Mouse (Mus musculus): ENCODE measurements around the gene Gpr25.

The Gpr25 gene

GRCm38 (mm10) chr1:136234595-136235092, 26.0 kb downstream of the Gpr25 start:
- in situ Hi-C loops (cut with MboI; ENCODE audit: unreplicated experiment in 2 of 2): no loop called here

DNA sequence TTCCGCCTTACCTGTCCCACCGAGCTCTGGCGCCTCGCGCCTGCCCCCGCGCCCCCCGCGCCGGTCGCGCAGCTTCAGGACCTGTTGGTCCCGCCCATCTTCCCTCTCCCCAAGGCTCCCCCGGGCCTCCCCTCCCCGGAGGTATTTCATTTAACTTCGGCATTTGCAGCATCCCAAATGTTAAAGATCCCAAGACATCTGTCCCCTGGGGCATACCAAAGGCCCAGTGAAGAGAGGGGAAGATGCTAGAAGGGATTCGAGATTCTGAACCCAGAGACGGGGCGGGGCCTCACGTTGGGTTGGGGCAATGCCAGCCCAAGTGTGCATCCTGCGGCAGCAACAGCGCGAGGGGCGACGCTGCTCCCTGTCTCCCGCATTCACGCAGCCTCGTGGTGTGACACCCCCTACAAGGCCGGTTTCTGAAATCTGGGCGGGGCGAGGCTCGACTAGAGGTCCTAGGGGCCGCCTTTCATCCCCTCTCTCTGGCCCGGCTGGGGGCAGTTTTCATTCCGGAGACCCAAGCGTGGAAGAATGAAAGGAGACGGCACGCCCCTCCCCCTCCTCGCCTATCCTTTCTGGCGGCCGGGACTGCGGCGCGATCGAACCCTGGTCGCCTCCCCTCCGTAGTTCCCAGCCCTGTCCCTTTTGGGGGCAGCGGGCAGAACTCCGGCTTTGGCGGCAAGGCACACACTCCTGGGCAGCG, 26.6 kb downstream of the Gpr25 start, which contains the start of gene Inava:
Inava (minus strand) TSS at position 373 of the 703 bp plus-strand sequence.
- in situ Hi-C loops (cut with MboI; ENCODE audit: unreplicated experiment in 2 of 2): no loop called here

DNA sequence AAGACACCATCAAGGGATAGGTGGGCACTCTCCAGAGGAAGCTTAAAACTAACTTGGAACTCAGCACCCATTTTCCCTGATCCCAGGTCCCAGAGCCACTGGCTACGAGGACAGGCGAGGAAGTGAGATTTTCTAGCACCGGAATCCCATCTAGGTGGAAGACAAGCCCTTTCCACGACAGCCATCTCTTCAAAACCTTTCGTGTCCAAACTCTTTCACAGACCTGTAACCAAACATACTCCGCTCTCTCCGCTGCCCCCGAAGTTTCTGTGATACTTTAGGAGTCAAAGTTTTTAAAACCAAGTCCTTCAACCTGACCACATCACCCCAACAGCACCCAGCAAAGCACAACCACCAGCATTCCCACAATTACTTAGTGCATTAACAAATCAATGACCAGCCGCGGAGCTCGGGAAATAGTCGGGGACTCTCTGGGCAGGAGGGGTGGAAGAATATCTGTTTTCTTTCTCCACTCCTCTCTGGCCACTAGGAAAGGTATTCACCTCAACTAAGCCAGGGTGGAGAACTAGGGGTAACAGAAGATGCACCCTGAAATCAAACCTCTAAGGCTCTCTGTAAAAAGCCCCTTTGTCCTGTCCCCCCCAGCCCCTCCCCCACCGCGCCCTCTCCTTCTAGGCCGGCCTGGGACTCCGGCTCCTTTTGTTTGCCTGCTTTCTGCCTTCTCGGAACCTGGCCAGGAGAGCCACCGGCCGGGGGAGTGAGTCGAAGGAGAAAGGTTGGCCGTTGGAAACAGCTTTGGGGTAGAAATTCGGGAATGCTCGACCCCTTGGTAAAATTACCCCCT, 27.5 kb downstream of the Gpr25 start:
- in situ Hi-C loops (cut with MboI; ENCODE audit: unreplicated experiment in 2 of 2): no loop called here

GRCm38 (mm10) chr1:136232285-136232926, 28.3 kb downstream of the Gpr25 start:
- in situ Hi-C loops (cut with MboI; ENCODE audit: unreplicated experiment in 2 of 2): no loop called here

GRCm38 (mm10) chr1:136231596-136231995, 29.1 kb downstream of the Gpr25 start:
- in situ Hi-C loops (cut with MboI; ENCODE audit: unreplicated experiment in 2 of 2): no loop called here

DNA sequence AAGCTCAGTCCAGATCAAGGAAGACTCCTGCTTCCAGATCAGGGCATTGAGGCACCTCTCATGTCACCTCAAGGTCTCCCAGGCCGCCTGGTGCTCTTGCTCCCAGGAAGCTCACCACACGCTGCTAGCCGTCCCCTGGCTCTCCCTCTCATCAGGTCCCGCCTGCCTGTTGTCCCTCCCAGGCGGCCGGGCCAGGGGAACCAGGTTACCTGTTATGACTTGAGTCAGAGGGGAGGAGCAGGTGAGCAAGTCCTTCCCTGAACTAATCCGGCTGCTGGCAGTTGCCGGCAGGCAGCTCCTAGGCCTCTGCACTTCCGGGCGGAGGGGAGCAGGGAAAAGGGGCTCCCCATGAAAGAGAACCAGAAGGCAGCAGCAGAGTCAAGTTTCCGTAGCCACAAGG, 30.5 kb downstream of the Gpr25 start:
- in situ Hi-C loops (cut with MboI; ENCODE audit: unreplicated experiment in 2 of 2): no loop called here

- in situ Hi-C loops (cut with MboI; ENCODE audit: unreplicated experiment in 2 of 2): no loop called here
These were observed 31.7 kb downstream of the Gpr25 start for GRCm38 (mm10) chr1:136229040-136229373.

DNA sequence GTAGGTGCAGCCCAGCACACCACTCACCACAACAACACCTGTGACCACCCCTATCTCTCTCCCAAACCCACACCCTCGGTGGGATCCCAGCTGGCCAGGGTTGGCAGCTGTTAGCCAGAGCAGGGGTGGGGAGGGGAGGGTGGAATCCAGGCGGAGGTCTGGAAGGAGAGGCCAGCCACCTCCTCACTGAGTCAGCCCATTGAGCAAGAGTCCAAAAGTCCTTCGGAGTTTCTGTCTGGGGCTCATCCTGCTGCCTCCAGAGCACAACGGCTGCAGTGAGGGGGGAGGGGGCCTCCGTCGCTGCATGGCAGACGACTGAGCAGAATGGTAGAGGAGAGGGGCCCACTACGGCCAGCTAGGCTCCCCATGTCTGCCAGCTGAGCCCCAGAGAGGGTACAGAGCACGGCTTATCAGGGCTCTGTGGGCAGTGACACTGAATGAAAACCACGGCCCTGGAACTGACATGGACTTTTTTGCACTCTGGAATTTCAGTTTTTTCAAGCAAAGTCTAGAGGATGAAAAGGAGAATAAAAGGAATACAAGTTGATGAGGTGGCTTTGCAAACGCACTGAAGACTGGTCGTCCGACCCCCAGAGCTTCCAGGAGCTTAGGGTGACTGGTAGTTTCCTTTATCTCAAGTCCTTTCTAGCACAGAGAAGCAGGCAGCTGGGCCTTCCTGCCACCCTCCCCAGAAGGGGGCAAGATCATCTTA, 32.2 kb downstream of the Gpr25 start:
- in situ Hi-C loops (cut with MboI; ENCODE audit: unreplicated experiment in 2 of 2): no loop called here

GRCm38 (mm10) chr1:136227870-136228269, 32.8 kb downstream of the Gpr25 start:
- in situ Hi-C loops (cut with MboI; ENCODE audit: unreplicated experiment in 2 of 2): no loop called here

- in situ Hi-C loops (cut with MboI; ENCODE audit: unreplicated experiment in 2 of 2): no loop called here
These were observed 34.0 kb downstream of the Gpr25 start for GRCm38 (mm10) chr1:136226626-136227025.

DNA sequence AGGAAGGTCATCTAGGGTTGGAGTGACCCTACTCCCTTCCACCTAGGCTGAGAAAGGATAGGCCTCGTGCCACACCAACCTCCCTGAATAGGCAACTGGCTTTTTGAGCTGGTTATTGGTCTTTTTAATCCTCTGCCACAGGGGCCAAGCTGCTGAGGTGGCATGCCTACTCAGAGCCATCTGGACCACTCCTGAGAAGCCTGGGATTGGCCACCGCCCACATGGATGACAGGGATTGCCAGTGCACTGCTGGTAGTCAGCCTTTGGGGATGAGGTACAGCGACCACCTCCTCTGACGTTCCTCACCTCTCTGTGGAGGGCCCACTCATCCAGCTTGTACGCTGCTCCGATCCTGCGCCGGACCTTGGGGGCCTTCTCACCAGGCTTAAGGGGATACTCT, 34.8 kb downstream of the Gpr25 start:
- in situ Hi-C loops (cut with MboI; ENCODE audit: unreplicated experiment in 2 of 2): no loop called here

GRCm38 (mm10) chr1:136223758-136224342, 36.8 kb downstream of the Gpr25 start:
- in situ Hi-C loops (cut with MboI; ENCODE audit: unreplicated experiment in 2 of 2): no loop called here

- in situ Hi-C loops (cut with MboI; ENCODE audit: unreplicated experiment in 2 of 2): no loop called here
These were observed 38.3 kb downstream of the Gpr25 start for GRCm38 (mm10) chr1:136222386-136222785.

- in situ Hi-C loops (cut with MboI; ENCODE audit: unreplicated experiment in 2 of 2): no loop called here
These were observed 40.4 kb downstream of the Gpr25 start for GRCm38 (mm10) chr1:136220037-136220871.

- in situ Hi-C loops (cut with MboI; ENCODE audit: unreplicated experiment in 2 of 2): no loop called here
These were observed 46.4 kb downstream of the Gpr25 start for GRCm38 (mm10) chr1:136214304-136214703.

- in situ Hi-C loops (cut with MboI; ENCODE audit: unreplicated experiment in 2 of 2): no loop called here
These were observed 47.9 kb downstream of the Gpr25 start, which contains the start of gene Mroh3 for GRCm38 (mm10) chr1:136212803-136213202. Mroh3 (minus strand) TSS chr1:136212828.
